Mouse (Mus musculus): ENCODE measurements around the gene Slc16a4.
"Not testable (repeated sequence)": the region's sequence is repeated elsewhere in the genome, so short reads cannot be mapped to it uniquely, and the experiment has no call there.

The Slc16a4 gene

DNA sequence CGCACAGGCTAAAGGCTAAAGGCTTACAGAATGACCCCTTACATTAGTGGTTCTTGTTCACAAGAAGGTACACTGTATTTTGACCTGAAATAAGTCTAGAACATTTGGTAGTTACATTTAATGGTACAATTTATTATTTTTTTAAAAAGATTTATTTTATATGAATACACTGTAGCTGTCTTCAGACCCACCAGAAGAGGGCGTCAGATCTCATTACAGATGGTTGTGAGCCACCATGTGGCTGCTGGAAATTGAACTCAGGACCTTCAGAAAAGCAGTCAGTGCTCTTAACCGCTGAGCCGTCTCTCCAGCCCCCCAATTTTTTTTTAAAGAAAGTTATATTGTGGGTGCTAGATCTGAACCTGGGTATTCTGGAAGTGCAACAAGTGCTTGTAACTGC lies 5.9 kb downstream of the Slc16a4 start:
- not testable (repeated sequence) for DNase-seq

DNA sequence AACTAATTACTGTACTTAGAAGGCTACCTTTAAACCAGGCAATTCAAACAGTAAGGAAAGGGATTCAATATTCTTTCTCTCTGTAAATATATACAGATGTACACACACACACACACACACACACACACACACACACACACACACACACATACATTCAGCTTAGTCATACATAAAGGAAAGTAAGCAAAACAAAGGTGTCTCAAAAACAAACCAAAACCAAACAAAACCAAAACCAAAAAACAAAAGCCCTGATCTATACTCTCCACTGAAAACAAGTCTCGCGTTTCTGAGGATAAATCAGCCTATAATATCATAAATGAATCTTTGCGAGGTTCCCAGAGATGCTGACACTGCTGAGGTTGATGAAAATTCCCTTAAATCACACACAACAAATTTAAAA lies 26.3 kb downstream of the Slc16a4 start:
- DNase-seq = no peak

DNA sequence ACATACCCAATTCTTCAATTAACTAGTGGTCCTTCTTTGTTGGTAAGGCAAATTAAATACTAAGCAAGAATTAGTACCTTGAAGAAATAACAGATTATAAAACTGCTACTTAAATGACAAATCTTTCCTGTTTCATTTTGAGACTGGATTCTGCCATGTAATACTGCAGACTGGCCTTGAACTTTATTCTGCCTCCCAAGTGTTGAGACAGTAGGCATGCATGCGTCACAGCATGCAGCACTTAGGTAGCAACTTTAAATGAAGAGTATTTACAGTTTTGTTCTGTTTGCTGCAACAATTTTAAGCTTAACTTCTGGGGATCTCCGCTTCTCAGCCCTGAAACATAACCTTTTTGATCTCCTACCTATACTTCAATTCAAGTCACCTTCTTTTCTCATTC lies 30.1 kb downstream of the Slc16a4 start:
- no peak for DNase-seq

DNA sequence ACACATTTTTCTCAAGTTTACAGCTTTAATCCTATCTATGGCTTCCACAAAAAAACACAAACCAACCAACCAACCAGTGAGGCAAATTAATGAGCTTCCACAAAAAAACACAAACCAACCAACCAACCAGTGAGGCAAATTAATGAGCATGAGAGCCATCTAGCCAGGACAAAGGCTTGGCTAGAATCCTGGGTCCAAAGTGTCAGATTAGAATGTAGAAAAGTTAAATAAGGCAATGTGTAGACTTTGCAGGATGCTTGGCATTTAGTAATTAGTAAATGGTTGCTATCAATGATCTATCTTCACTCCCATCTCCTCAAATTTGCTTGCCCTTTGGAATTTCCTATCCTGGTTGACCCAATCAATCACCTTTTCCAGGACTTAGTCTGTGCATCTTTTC lies 30.7 kb downstream of the Slc16a4 start:
- peak; percentile 82 for DNase-seq

DNA sequence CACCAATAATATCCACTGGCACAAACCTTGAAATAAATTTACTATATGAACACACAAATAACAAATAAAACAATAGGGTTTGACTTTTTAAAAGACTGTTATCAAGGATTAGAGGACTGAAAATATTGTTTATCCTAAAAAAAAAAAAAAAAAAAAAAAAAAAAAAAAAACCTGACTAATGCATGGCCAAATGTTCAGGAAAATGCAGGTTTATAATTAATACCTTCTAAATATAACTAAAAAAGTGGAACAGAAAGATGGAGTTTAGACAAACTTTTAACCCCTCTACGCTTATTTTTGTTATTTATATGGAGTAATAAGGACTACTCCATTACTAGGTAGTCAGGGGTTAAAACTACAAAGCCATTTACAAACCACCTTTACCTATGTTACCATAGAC lies 35.4 kb downstream of the Slc16a4 start:
- DNase-seq = no peak

DNA sequence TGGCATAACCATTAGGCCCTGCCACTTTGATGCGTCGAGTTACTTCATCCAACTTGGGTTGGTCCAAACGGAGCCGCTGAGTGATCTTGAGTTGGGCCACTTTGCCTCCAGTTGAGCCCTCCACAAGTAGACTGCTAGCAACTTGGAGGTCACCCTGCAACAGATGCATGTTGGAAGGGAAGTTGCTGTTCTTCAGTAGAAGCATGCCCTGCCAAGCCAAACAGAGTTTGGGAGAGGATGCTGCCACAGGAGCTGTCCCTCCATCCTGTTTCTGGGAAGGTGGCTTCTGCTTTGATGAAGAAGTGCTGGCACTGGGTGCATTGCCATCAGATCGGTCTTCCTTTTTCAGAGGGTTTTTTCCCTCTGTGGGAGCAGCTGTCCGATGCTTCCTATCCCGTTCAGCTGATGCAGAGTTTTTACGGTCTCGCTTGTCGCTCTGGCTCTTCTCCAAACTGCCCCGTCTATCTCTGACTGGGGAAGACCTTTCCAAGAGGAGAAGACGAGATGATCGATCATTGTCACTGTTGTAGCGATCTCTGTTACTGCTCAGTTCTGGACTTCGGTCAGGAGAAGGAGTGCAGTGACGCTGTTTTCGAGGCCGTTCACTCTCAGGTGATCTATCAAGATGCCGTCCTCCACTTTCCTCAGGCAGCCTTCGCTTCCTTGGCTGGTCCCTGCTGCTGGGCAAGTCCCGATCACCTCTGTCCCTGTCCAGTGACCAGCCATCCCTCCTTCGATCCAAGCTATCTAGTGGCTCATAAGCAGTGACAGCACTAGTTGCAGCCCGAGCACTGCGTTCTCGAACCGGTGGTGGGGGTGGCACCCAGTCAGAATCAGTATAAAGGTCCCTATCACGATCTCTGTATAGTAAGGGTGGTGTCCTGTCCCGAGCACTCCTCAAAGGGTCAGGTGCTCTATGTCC lies 39.7 kb downstream of the Slc16a4 start:
- peak; percentile 32 for DNase-seq

DNA sequence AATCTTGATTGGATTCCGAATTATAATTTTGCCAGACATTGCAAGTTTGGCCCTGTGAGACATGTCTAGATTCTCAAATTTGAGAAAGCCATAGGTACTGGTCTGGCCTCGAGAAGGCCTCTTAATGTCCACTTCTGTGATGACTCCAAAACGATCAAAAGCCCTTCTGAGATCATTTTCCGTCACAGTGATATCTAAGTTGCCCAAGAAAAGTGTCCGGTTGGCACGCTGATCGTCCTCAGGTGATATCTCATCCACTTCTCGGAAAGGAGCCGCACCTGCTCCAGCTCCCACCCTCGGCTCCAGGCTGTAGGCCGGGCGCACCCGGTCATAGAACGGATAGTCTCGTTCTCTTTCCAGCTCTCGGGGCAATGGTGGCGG lies 40.7 kb downstream of the Slc16a4 start:
- DNase-seq = no peak

DNA sequence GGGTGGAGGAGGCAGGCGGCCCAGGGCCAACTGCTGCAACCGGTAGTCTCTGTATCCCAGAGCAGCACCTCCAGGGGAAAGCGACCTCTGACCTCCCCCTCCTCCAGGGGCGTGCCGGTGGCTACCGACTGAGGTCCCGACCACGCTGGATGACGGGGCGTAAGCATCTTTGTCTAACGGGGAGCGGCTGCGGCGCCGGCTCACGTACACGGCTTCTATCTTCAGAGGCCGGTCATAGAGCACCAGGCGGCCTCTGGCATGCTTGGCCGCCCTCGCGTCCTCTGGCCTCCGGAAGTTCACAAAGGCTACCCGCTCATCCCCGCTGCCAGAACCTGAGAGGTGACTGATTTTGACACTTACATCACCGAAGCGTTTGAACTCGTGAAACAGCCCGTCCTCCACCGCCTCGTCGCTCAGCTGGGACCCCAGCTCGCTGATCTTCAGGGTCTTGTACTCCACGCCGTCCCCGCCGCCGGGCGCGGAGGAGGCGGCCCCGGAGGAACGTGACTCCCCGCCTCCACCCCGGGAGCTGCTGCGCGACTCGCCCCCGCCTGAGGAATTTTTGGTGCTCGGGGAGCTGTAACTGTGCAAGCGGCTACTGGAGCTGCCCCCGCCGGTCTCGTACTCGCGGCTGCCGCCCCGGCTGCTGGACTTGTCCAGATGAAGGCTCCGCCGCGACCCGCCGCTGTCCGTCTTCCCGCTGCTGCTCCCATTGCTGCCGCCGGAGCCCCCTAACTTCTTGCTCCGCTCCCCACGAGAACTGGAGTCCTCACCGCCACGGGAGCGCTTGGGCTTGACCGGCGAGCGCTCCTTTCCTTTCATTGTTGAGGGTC lies 41.3 kb downstream of the Slc16a4 start:
- DNase-seq = peak; percentile 83

DNA sequence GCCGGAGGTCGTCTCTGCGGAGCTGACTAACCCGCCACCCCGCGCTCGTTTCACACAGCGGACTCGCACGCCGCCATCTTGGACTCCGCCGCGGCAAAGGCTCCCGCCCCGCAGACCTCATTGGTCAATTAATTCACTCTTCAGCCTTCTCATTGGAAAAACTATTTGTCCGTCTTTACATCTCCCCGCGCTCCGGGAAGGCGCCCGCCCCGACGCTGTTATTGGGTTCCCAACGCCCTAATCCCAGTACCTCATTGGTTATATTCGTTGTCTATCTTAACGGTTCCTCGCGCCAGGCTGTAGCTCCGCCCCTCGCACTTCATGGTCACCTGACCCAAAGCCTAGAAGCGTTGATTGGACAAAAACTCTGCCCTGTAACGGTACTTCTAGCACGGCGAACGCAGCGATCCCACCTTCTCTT lies 41.9 kb downstream of the Slc16a4 start:
- DNase-seq = peak; percentile 100

DNA sequence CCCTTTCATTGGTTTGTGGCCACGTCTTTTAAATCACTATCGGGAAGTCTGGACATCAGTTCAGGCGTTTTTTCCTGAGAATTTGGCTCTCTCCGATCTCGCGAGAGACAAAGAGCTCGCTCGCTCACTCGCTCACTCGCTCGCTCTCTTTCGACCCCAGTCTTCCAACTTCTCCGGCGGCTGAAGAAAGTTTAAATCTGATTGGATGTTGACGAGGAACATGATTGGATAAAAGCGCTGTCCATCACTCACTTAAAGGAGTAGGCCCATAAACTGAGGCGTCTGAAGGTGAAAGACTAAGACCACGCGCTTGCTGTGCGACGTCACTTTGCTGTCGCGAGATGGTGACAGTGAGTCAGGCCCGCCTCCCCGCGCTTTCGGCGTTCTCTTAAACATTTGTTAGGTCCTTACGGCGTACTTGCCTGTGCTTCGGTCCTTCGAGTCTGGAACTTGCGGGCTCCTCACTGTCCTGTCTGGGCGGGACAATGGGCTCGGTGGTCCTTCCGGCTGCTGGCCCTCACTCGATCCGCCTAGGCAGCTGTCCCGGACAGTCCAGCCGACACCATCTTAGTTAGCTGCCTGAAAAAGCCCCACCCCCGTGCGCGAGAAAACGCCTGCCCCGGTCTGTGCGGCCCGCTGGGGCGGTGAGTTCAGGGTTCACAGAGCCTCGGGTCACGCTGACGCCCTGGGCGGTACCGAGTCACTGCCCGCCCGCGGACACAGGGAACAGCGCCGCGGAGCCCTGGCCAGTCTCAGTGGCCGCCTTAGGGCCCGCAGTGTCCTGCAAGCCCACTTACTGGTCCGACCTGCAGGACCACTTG lies 42.6 kb downstream of the Slc16a4 start, which contains the start of gene Rbm15:
Rbm15 (minus strand) TSS at position 293 of the 821 bp plus-strand sequence.
- DNase-seq = peak; percentile 100

DNA sequence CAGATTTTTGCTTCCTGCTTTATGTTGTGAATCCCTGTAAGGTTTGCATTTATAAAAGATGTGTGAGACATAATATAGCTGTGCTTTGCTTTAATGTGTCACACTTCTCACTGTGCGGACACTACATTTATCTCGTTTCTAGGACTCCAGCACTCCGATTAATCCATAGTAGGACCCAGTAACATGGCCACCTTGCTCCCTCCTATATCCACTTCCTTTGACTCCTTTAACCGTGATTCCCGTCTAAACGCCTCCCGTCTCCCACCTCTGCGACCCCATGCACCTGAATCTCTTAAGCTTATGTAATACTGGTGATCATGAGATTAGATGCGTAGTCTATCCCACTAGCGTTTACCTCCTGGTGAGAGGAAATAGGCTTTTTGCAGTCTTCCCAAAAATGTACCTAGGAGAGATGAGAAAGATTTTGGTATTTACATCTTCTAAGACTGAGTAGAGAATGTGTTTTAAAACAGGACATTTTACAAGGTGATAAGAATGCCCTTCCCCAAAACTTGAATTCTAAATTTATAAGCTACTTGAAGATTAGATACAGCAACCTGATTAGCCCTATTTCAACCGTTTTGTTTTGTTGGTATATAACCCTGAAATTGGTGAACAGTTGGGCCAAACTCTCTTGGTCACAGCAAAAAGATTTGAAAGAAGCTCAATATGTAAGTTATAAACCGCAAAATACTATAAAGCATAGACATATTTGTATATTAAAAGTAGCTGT lies 43.3 kb downstream of the Slc16a4 start:
- no peak for DNase-seq

DNA sequence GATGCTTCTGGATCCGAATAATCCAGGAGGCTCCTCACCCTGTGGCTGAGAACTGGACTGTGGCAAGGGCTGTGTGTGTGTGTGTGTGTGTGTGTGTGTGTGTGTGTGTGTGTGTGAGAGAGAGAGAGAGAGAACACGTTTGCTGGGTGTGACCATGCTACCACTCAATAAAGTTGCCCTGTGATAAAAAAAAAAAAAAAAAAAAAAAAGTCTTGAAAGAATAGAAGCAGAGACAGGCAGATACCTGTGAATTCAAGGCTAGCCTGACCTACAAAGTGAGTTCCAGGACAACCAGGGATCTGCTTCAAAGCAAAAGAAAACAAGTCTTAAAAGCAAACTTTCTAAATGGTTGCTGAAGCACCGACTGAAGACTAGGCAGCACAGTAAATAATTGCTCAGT lies 52.9 kb downstream of the Slc16a4 start:
- no peak for DNase-seq

DNA sequence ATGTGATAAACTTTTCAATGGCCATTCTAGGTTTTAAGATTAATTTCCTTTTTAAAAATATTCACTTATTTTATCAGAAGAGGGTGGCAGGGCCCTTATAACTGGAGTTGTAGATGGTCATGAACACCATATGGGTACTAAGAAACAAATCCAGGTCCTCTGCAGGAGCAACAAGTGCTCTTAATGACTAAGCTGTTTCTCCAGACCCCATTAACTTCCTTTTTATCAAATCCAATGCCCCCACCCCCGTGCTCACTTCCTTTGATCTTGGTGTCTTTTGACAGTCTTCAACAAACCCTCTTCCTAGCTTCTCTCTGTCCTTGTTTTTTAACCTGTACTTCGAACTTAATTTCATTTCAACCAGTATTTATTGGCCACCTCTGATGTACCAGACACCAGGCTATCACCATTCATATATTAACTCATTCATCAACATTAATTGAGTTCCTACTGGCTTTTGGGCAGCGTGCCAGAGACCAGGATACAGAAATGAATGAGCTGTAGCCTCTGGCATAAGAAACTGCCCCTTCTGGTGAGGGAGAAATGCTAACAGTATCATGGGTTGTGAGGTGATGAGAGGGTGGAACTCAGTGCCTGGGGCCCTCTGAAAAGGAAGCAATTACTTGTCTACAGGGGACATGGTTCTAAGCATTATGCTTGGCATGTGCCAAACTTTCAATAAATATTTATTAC lies 54.1 kb downstream of the Slc16a4 start:
- DNase-seq = no peak

DNA sequence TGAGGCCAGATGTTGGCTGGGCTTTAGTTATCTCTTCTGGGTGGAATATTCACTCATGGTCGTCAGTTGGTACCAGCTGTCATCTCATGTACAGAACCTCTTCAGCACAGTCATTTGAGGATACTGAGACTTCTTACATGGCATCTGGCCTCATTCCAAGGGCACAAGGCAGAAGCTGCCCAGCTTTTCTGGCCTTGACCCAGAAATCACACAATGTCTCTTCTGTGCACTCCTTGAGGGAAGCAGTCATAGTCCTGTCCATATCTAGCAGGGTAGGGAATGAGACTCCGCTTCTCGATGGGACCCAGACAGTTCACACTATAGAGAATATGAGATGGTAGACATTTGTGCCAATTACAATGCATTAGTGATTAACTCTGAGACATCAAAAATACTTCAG lies 58.0 kb downstream of the Slc16a4 start:
- DNase-seq = peak; percentile 22

DNA sequence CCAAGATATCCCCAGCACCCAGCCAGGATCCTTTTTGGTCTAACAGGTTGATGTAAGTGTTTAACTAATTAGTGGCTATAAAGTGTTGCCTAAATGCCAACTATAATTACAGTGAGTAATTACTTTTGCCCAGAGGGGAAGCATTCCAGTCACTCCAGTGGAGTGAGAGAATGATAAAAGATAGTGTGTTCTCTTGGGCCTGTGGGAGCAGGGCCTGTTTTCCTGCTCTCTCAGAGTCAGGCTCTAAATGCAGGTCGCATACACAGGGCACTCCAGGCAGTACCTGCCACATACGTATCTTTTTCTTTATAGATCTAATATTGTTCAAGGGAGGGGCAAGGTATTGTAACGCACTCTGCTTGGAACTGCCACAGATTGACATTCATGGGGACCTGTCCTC lies 60.7 kb downstream of the Slc16a4 start:
- no peak for DNase-seq

DNA sequence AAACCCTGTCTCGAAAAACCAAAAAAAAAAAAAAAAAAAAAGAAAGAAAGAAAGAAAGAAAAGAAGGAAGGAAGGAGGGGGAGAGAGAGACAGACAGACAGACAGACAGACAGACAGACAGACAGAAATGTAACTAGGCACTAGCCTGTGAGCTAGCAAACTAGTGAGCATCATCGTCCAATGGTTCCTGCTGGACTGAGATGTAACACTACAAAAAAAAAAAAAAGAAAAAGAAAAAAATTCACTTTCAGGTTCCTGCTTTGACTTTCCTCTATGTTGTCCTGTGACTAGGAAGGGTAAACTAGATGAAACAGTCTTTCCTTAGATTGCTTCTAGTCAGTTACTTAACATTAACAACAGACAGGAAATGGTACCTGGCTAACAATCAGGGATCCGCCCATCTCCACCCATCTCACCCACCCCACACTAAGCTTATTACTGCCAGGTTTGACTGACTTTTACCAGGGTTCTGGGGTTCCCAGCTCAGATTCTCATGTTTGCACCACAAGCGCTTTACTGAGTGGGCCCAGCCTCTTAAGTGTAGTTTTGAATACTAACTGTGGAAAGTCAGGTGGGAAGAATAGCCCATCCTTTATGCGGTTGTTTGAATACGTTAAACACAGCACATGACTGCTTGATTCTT lies 64.7 kb downstream of the Slc16a4 start:
- DNase-seq = no peak

DNA sequence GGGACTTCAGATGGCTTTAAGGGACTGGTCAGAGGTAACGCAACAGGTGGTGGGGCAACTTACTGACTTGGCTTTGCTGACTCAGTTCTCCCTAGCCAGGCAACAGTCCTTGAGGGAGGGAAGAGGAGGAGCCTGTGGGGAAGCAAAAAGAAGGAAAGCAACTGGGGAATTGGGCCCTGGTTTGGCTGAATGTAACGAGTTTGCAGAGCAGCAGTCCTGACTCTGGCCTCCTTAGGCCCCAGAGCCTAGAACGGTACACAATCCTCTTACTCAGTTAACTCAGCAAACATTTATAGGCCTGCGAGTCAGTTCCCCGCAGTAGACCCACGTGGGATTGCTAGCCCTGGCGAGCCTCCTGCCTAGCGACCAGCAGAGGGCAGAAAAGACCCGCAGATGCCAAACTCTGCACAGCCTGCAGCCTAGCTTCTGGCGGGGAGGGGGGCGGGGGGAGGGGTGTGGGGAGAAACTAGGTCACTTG lies 66.0 kb downstream of the Slc16a4 start:
- DNase-seq = peak; percentile 82

DNA sequence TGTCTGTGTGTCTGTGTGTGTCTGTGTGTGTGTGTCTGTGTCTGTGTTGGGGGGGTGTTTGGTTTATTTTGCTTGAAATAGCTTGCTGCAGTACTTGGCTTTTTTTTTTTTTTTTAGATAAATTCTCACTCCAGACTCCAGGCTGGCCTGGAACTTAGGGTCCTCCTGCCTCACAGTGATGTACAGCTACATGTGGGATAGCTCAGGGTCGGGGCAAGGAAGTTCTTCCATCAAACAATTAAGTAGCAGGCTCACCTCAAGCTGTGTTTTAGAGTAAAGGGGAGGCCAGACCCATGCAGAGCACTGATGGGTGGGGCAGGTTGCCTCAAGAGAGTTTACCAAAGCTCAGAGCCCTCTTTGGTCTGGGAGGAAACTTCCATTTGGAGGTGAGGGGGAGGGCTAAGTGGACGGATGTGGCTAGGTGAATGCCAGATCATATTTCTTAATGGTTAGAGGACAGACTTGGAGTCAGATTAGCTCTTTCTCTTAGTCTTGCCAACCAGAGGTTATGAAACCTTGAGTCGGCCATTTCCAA lies 66.7 kb downstream of the Slc16a4 start:
- DNase-seq = no peak

DNA sequence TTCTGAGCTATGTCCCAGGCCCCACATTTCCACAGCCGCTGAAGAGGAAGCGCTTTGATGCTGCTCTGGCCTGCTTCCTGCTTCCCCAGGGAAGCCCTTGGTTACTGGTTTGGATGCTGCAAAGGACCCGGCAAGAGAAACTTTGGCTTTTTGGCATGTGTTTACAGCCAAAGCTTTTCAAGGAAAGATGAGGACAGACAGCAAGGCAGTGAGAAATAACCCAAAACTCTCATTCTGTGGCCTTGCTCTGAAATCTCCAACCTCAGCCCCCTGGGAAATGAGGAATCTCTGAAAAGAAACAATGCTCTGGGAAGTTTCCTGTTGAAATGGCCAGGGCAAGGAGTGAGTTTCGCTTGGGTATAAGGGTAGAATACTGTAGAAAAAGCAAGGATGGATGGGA lies 69.3 kb downstream of the Slc16a4 start:
- DNase-seq = no peak
